Mouse (Mus musculus) left cerebral cortex, postnatal 4 days (tissue): Measurements from ENCODE around the gene Spz1. TPM values are rescaled to one million over a fixed set of nuclear protein-coding genes. Genes with fewer than 3 reads are reported as not detected.
A peak's percentile ranks its signal among the peaks of the same experiment; 100 is the strongest.

Experiments
- DNase-seq: peaks from one replicate; pipeline ENCODE4 v3.0.0-alpha.2; 2022
- intact Hi-C: fragments of 180-260 bp; cut with DNase I; formaldehyde crosslinking; loops from one replicate; pipeline ENCODE4 v1.15.1; 2025
- total RNA-seq, 2 experiments: library from RNA; stranded (reverse); gene quantifications; 2 replicates each; pipeline ENCODE4 v1.2.3; 2021

The Spz1 gene
- total RNA-seq, 2 experiments from 2014 or later, result not detected

DNA sequence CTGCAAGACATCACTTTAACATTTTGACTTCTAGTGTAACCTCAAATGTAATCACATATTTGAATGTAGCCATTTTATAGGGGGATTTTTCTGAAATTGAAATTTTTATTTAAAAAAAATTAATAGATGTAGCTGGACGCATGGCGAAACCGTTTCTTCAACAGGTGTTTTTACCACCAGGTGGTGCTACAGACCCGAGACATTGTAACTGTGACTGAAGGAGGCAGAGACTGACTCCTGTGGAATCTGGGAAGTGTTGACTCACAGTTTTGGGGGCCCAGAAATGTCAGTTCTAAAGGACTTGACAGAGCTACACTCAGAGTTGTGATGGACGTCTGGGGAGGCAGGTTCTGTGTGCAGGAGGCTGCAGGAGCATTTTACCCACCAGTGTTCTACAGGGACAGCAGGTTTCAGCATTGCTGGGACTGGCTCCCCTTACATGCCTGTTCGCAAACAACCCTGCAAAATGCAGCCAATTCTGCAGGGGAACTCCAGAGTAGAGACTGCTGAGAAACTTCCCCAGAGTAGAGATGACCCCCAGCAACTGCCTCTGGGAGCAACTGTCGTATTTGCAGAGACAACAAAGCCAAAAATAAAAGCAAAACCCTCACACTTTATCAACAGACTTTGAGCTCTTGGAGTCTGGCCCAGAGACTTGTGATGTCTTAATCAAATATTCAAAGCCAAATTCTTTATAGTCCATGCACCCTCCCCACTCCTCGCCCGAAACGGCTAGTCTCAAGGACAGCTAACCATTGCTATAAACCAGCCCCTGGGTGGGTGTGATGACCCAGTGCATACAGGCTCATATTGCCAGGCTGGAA, 4.5 kb upstream of the Spz1 start:
- intact Hi-C loops, result loop anchor here (2.0 kb wide), 1 partner anchor 160 kb away; no protein-coding TSS in a partner anchor
- peak; percentile 59 for DNase-seq

- intact Hi-C loops, result no loop called here
- no peak for DNase-seq
Measured at GRCm38 (mm10) chr13:92578210-92578609, 2.2 kb upstream of the Spz1 start.

DNA sequence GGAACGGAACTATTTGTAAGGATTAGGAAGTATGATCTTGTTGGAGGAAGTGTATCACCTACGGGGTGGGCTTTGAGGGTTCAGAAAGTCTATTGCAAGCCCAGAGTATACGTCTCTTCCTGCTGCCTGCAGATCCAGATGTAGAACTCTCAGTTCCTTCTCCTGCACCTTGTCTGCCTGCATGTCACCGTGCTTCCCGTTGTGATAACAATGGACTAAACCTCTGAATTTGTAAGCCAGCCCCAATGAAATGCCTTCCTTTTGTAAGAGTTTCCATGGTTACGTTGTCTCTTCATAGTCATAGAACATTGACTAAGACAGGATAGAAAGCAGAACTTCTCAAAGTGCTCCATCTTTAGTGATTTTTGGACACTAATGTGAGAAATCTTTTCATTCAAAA, 716 bp upstream of the Spz1 start:
- intact Hi-C loops, result no loop called here

DNA sequence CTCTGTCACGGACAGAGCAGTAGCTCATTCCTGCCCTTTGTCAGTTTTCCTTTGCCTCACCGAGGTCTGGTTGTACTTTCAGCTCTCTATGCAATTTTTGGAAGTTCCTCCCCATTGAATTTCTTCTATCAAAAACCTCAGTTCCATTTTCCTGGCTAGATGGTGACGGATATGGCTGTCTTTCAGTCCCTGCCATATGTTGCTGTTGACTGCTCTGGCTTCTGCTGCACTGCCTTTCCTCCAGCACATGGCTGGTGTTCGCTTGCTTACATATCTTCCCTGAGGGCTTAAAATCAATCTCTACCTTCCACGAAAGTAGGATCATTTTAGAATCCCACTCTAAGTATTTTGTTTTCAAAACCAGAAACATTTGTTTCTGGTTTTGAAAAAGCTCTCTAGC, 16.5 kb downstream of the Spz1 start:
- intact Hi-C loops, result no loop called here
- DNase-seq, result no peak

More for the DNA sequence above, 716 bp upstream of the Spz1 start:
- no peak for DNase-seq

GRCm38 (mm10) chr13:92557229-92557628, 18.7 kb downstream of the Spz1 start:
- DNase-seq, result no peak
- intact Hi-C loops, result no loop called here

GRCm38 (mm10) chr13:92556458-92557126, 19.4 kb downstream of the Spz1 start:
- no peak for DNase-seq
- intact Hi-C loops, result no loop called here

DNA sequence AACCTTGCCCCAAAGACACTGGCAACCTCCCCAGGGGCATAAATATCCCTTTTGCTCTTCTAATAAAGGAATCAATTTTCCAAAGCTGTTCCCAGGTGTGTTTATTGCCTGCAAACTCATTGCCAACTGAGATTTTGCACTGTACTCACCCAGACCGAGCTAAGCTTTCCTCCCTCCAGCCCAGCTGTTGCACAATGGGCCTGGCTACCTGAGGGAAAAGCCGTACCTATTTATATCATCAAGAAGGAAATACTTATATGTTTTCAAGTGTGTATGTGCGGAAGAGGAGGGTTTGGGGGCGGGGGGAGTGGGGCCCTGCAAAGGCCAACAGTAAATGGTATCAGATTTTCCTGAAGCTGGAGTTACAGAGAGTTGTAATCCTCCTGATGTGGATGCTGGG, 28.9 kb downstream of the Spz1 start:
- intact Hi-C loops, result no loop called here
- DNase-seq, result no peak

- intact Hi-C loops, result no loop called here
- no peak for DNase-seq
Measured at GRCm38 (mm10) chr13:92540997-92541396, 35.0 kb downstream of the Spz1 start.

DNA sequence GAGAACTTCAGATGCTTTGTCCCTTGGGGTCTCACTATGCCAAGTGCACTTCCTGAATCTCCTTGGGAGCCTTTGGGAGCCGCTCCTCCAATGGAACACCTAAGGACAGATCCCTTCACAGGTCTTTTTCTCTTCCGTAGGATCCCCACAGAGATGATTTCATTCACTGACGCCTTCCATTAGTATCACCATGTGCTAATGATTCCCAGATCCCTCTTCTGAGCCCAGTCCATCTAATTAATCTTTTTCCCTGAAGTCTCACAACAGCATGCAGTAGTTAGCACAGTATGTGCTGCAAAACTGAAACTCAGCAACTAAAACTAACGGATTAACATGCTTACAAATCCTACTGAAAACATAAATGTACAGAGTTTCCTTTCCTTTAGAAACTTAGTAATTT, 36.8 kb downstream of the Spz1 start:
- intact Hi-C loops, result no loop called here
- DNase-seq, result no peak

DNA sequence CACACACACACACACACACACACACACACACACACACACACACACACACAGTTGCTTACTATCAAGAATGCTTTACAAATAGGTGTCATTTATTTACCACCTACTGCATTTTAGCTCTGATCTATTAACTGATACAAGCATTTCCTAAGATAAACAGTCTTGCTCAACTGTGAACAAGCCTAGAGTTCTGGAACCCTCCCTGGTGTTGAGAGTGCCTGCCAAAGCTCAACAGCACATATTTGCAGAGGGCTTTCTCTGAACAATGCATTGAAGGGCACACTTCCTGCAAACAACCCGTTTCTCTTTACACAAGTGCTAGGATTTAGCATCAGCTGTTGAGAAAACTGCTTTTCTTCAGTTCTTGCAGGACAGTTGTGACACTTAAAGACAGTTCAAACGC, 42.2 kb downstream of the Spz1 start:
- intact Hi-C loops, result no loop called here
- DNase-seq, result no peak

- no peak for DNase-seq
- intact Hi-C loops, result no loop called here
Measured at GRCm38 (mm10) chr13:92532216-92532615, 43.8 kb downstream of the Spz1 start.

DNA sequence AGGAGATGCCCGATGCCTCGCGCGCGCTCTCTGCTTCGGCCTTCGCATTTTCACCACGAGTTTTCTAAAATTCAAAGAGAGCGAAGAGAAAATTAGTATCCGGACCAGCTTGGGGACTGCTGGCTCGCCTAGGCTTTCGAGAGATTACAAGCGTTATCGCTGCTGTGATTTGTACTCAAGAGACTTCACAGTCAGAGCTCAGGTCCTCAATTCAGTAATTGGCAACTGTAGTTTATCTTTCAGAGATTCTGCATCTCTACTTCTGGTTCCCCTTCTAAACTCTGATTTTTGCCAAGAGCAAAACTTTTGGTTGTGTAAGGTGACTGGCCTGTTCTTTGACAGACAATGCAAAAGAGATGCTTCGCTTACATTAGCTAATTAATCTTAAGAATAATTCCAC, 44.7 kb downstream of the Spz1 start:
- DNase-seq, result no peak
- intact Hi-C loops, result no loop called here

- intact Hi-C loops, result no loop called here
- peak; percentile 99 for DNase-seq
Measured at GRCm38 (mm10) chr13:92530721-92531211, 45.2 kb downstream of the Spz1 start, which contains the start of gene Zfyve16. Gene Zfyve16 (minus strand): TSS chr13:92530868.

- DNase-seq, result no peak
- intact Hi-C loops, result no loop called here
Measured at GRCm38 (mm10) chr13:92529828-92530720, 45.9 kb downstream of the Spz1 start.

Other genes starting within 250 kb of the Spz1 start
- gene Dhfr, start 221.4 kb downstream of the Spz1 start, total RNA-seq, result 1 to 10 TPM; 1.8 to 2.1 TPM
- 10 to 100 TPM; 33.0 to 36.4 TPM for gene Msh3, start 221.2 kb downstream of the Spz1 start, total RNA-seq
- gene Ankrd34b, start 150.3 kb downstream of the Spz1 start, total RNA-seq, result 1 to 10 TPM; 5.6 to 5.7 TPM
- gene Fam151b, start 92.2 kb downstream of the Spz1 start, total RNA-seq, result 1 to 10 TPM; 7.5 to 7.6 TPM
- gene Zfyve16, start 45.3 kb downstream of the Spz1 start, total RNA-seq, result 10 to 100 TPM; 28.4 to 28.7 TPM
- gene Serinc5, start 34.9 kb upstream of the Spz1 start, total RNA-seq, result 10 to 100 TPM; 37.0 to 38.5 TPM
- 1 to 10 TPM; 1.2 to 2.1 TPM for gene Thbs4, start 218.6 kb upstream of the Spz1 start, total RNA-seq